Mouse (Mus musculus) liver, embryonic 16.5 days (tissue): Measurements from ENCODE around the gene Gpnmb. TPM values are rescaled to one million over a fixed set of nuclear protein-coding genes. Genes with fewer than 3 reads are reported as not detected.

Source experiments
- ATAC-seq: fragments of 200-750 bp; cut with Nextera tagmentation; 2 replicates; pipeline ENCODE4 v1.8.0; 2017; ENCODE audit warnings: low read depth, mild to moderate bottlenecking, moderate number of reproducible peaks, moderate library complexity
- H3K27ac ChIP-seq: fragments of 300-500 bp; sonication (generic); 2 replicates; pipeline ENCODE4 v1.5.1; 2014; ENCODE audit warnings: mild to moderate bottlenecking, low read length
- H3K27me3 ChIP-seq: fragments of 300-500 bp; sonication (generic); 2 replicates; pipeline ENCODE4 v1.6.1; 2014; ENCODE audit warnings: low read depth, low read length, mixed read lengths; ENCODE audit not compliant: control insufficient read depth, insufficient read depth
- H3K36me3 ChIP-seq: fragments of 300-500 bp; sonication (generic); 2 replicates; pipeline ENCODE4 v1.6.1; 2014; ENCODE audit warnings: mild to moderate bottlenecking; ENCODE audit not compliant: control insufficient read depth, insufficient read depth
- H3K4me1 ChIP-seq: fragments of 300-500 bp; sonication (generic); 2 replicates; pipeline ENCODE4 v1.6.1; 2014; ENCODE audit warnings: low read depth, low read length, mixed read lengths; ENCODE audit not compliant: control insufficient read depth
- H3K4me2 ChIP-seq: fragments of 300-500 bp; sonication (generic); 2 replicates; pipeline ENCODE4 v1.6.1; 2014; ENCODE audit warnings: low read depth, low read length, mixed read lengths
- H3K4me3 ChIP-seq: fragments of 300-500 bp; sonication (generic); 2 replicates; pipeline ENCODE4 v1.5.1; 2014; ENCODE audit warnings: low read depth, mild to moderate bottlenecking, low read length
- H3K9ac ChIP-seq: fragments of 300-500 bp; sonication (generic); 2 replicates; pipeline ENCODE4 v1.6.1; 2014; ENCODE audit warnings: low read depth, low read length
- H3K9me3 ChIP-seq: fragments of 300-500 bp; sonication (generic); replicated peaks from 2 replicates; pipeline ENCODE4 v1.6.1; 2016; ENCODE audit warnings: low read length; ENCODE audit not compliant: control insufficient read depth
- WGBS: fragments of 180-500 bp; shearing (Covaris S2); extraction: QIAGEN DNeasy Blood & Tissue Kit; methylation state at CpG from one replicate; pipeline ENCODE4 v1.1.7; 2014; ENCODE audit not compliant: insufficient replicate concordance; 5-methylcytosine and 5-hydroxymethylcytosine counted together
- polyA plus RNA-seq: library from polyadenylated mRNA; unstranded; fragments of >200 nt; fragmentation: Nextera tagmentation; extraction: Ambion mirVana; gene quantifications from 2 replicates; pipeline ENCODE4 v1.2.1, GENCODE M21; 2015

Gene Gpnmb
- polyA plus RNA-seq, 1 experiment from 2014 or later: 0.25 TPM

GRCm38 (mm10) chr6:49009161-49009555, 27.2 kb upstream of the Gpnmb start:
- no peak overlapping the region for H3K27ac ChIP-seq
- no peaks in the 10 kb centered on the region for H3K36me3 ChIP-seq
- H3K9ac ChIP-seq: no peak overlapping the region
- no peaks in the 10 kb centered on the region for H3K27me3 ChIP-seq
- no peaks in the 10 kb centered on the region; the same call in 1 of the 2 replicates for H3K4me1 ChIP-seq
- no peaks in the 10 kb centered on the region; the same call in 1 of the 2 replicates for H3K9me3 ChIP-seq
- no peak for ATAC-seq
- WGBS: 47% methylated on average over 7 of the region's 7 CpGs
- no peak overlapping the region for H3K4me2 ChIP-seq
- H3K4me3 ChIP-seq: no peak overlapping the region

DNA sequence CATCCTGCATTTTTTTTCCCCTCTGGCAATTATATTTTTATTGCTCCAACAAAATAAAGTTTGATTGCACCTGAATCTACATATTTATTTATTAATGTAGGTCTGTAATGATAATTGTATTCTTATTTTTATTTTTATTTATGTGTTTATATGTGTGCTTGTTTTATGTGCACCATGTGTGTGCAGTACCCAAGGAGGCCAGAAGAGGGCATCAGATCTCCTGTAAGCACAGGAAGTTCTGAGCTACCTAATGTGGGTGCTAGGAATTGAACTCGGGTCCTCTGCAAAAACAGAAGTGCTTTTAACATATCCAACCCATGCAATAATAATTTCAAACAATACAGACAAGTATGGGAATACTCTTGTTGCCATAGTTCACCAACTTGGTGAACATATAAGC, 26.7 kb upstream of the Gpnmb start:
- Histone ChIP-seq H3K9me3 (no peaks in the 10 kb centered on the region; the same call in 1 of the 2 replicates), H3K27me3 (no peaks in the 10 kb centered on the region), H3K27ac (no peak overlapping the region), H3K36me3 (no peaks in the 10 kb centered on the region), H3K4me3 (no peak overlapping the region), H3K4me1 (no peaks in the 10 kb centered on the region; the same call in 1 of the 2 replicates), H3K9ac (no peak overlapping the region), H3K4me2 (no peak overlapping the region)
- ATAC-seq: no peak
- 44% methylated on average over 1 of the region's 1 CpGs for WGBS

DNA sequence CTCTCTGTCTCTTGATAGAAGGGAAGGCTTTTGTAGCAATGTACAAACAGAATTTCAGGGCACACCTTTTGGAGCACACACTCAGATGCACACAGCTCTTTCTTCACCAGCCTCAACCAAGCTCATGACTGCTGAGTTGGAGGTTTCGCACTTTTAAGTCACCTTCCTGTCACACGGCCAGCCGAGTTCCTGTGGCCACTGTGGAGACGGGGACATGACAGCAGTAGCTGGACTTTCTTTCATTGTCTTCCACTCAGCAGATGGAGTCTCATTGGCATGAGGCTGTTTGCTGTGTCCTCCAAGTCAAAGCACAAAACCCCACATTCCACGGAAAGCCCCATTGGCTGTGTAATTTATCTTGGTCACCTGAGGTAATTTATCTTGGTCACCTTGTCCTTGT, 25.2 kb upstream of the Gpnmb start:
- Histone ChIP-seq H3K4me3 (no peak overlapping the region), H3K36me3 (no peaks in the 10 kb centered on the region), H3K9me3 (no peaks in the 10 kb centered on the region; the same call in 1 of the 2 replicates), H3K4me2 (no peak overlapping the region), H3K27ac (no peak overlapping the region), H3K27me3 (no peaks in the 10 kb centered on the region), H3K4me1 (no peaks in the 10 kb centered on the region; the same call in 1 of the 2 replicates), H3K9ac (no peak overlapping the region)
- no peak for ATAC-seq
- WGBS: 38% methylated on average over 5 of the region's 5 CpGs

GRCm38 (mm10) chr6:49013023-49013422, 23.3 kb upstream of the Gpnmb start:
- H3K27ac ChIP-seq: no peak overlapping the region
- H3K27me3 ChIP-seq: no peaks in the 10 kb centered on the region
- H3K4me3 ChIP-seq: no peak overlapping the region
- H3K9ac ChIP-seq: no peak overlapping the region
- ATAC-seq: no peak
- H3K36me3 ChIP-seq: no peaks in the 10 kb centered on the region
- 36% methylated on average over 4 of the region's 4 CpGs for WGBS
- no peaks in the 10 kb centered on the region; the same call in 1 of the 2 replicates for H3K9me3 ChIP-seq
- no peak overlapping the region for H3K4me2 ChIP-seq
- no peaks in the 10 kb centered on the region; the same call in 1 of the 2 replicates for H3K4me1 ChIP-seq

DNA sequence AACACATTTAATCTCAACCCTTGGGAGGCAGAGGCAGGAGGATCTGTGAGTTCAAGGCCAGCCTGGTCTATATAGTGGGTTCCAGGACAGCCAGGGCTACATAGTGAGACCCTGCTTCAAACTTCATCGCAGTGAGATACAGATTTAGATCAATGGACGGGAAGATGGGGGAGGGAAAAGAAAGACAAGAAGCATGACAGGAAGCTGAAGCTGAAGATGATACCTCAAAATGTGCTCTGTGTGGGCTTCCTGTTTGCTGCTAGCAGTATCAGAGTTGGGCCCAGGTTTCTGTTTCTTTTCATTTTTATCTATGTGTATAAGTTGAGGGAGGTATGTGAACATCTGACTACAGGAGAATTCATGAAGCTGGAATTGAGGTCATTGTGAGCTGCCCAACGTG, 22.9 kb upstream of the Gpnmb start:
- Histone ChIP-seq H3K9me3 (no peaks in the 10 kb centered on the region; the same call in 1 of the 2 replicates), H3K4me3 (no peak overlapping the region), H3K9ac (no peak overlapping the region), H3K27ac (no peak overlapping the region), H3K4me2 (no peak overlapping the region), H3K36me3 (no peaks in the 10 kb centered on the region), H3K27me3 (no peaks in the 10 kb centered on the region), H3K4me1 (no peaks in the 10 kb centered on the region; the same call in 1 of the 2 replicates)
- ATAC-seq: no peak
- WGBS: 34% methylated on average over 3 of the region's 3 CpGs

GRCm38 (mm10) chr6:49017150-49017549, 19.2 kb upstream of the Gpnmb start:
- no peak for ATAC-seq
- no peaks in the 10 kb centered on the region; the same call in 1 of the 2 replicates for H3K4me1 ChIP-seq

GRCm38 (mm10) chr6:49019341-49019740, 17.0 kb upstream of the Gpnmb start:
- Histone ChIP-seq H3K4me3 (no peak overlapping the region), H3K4me2 (no peak overlapping the region), H3K9ac (no peak overlapping the region), H3K36me3 (no peaks in the 10 kb centered on the region), H3K4me1 (no peaks in the 10 kb centered on the region; the same call in 1 of the 2 replicates), H3K27ac (no peak overlapping the region), H3K9me3 (no peaks in the 10 kb centered on the region), H3K27me3 (no peaks in the 10 kb centered on the region)
- 65% methylated on average over 1 of the region's 1 CpGs for WGBS
- ATAC-seq: no peak

More at GRCm38 (mm10) chr6:49017150-49017549, 19.2 kb upstream of the Gpnmb start:
- no peak overlapping the region for H3K4me3 ChIP-seq
- H3K27ac ChIP-seq: no peak overlapping the region
- WGBS: 16% methylated on average over 12 of the region's 12 CpGs
- no peak overlapping the region for H3K9ac ChIP-seq
- no peak overlapping the region for H3K4me2 ChIP-seq
- no peaks in the 10 kb centered on the region for H3K9me3 ChIP-seq
- H3K27me3 ChIP-seq: no peaks in the 10 kb centered on the region
- no peaks in the 10 kb centered on the region for H3K36me3 ChIP-seq

GRCm38 (mm10) chr6:49021141-49022012, 15.0 kb upstream of the Gpnmb start:
- H3K27ac ChIP-seq: no peak overlapping the region
- no peak overlapping the region for H3K4me3 ChIP-seq
- ATAC-seq: no peak
- H3K9me3 ChIP-seq: no peaks in the 10 kb centered on the region
- H3K36me3 ChIP-seq: no peaks in the 10 kb centered on the region
- no peaks in the 10 kb centered on the region; the same call in 1 of the 2 replicates for H3K4me1 ChIP-seq
- no peak overlapping the region for H3K4me2 ChIP-seq
- WGBS: 52% methylated on average over 14 of the region's 14 CpGs
- no peaks in the 10 kb centered on the region for H3K27me3 ChIP-seq
- no peak overlapping the region for H3K9ac ChIP-seq

GRCm38 (mm10) chr6:49022384-49022783, 14.0 kb upstream of the Gpnmb start:
- Histone ChIP-seq H3K27ac (no peak overlapping the region), H3K4me2 (no peak overlapping the region), H3K27me3 (no peaks in the 10 kb centered on the region), H3K4me3 (no peak overlapping the region), H3K9me3 (no peaks in the 10 kb centered on the region), H3K36me3 (no peaks in the 10 kb centered on the region), H3K9ac (no peak overlapping the region), H3K4me1 (no peaks in the 10 kb centered on the region; the same call in 1 of the 2 replicates)
- 57% methylated on average over 2 of the region's 2 CpGs for WGBS
- ATAC-seq: no peak
